Mouse (Mus musculus) forebrain, embryonic 13.5 days (tissue): ENCODE results near the gene Esp24. TPM values are rescaled to one million over a fixed set of nuclear protein-coding genes. Genes with fewer than 3 reads are reported as not detected.
"Not testable (repeated sequence)": the region's sequence is repeated elsewhere in the genome, so short reads cannot be mapped to it uniquely, and the experiment has no call there.

Experiments
- ATAC-seq: fragments of 200-750 bp; cut with Nextera tagmentation; 2 replicates; pipeline ENCODE4 v1.8.0; 2017
- H3K27ac ChIP-seq: fragments of 300-500 bp; sonication (generic); 2 replicates; pipeline ENCODE4 v1.5.1; 2015; ENCODE audit warnings: inconsistent platforms, mild to moderate bottlenecking, moderate library complexity
- H3K27me3 ChIP-seq: fragments of 300-500 bp; sonication (generic); 2 replicates; pipeline ENCODE4 v1.6.1; 2015; ENCODE audit warnings: mild to moderate bottlenecking, inconsistent platforms
- H3K36me3 ChIP-seq: fragments of 300-500 bp; sonication (generic); 2 replicates; pipeline ENCODE4 v1.6.1; 2015; ENCODE audit warnings: mild to moderate bottlenecking, inconsistent platforms; ENCODE audit not compliant: poor library complexity, severe bottlenecking
- H3K4me1 ChIP-seq: fragments of 300-500 bp; sonication (generic); 2 replicates; pipeline ENCODE4 v1.6.1; 2015; ENCODE audit warnings: inconsistent platforms
- H3K4me2 ChIP-seq: fragments of 300-500 bp; sonication (generic); 2 replicates; pipeline ENCODE4 v1.6.1; 2015; ENCODE audit warnings: inconsistent platforms, mild to moderate bottlenecking, moderate library complexity
- H3K4me3 ChIP-seq: fragments of 300-500 bp; sonication (generic); 2 replicates; pipeline ENCODE4 v1.5.1; 2015; ENCODE audit warnings: mild to moderate bottlenecking, inconsistent platforms
- H3K9ac ChIP-seq: fragments of 300-500 bp; sonication (generic); 2 replicates; pipeline ENCODE4 v1.6.1; 2015; ENCODE audit warnings: mild to moderate bottlenecking, inconsistent platforms
- H3K9me3 ChIP-seq: fragments of 300-500 bp; sonication (generic); replicated peaks from 2 replicates; pipeline ENCODE4 v1.6.1; 2016; ENCODE audit warnings: inconsistent platforms
- WGBS: fragments of 180-500 bp; shearing (Covaris S2); methylation state at CpG from one replicate; pipeline ENCODE4 v1.1.7; 2015; 5-methylcytosine and 5-hydroxymethylcytosine counted together
- polyA plus RNA-seq: library from polyadenylated mRNA; unstranded; fragments of >200 nt; fragmentation: Nextera tagmentation; extraction: Ambion mirVana; gene quantifications from 2 replicates; pipeline ENCODE4 v1.2.1, GENCODE M21; 2015

Gene Esp24
- not detected in 2 replicates for polyA plus RNA-seq

GRCm38 (mm10) chr17:39036395-39036794, at the start of gene Esp24:
Esp24 (plus strand) TSS chr17:39036695.
- H3K27ac ChIP-seq, H3K4me2 ChIP-seq, H3K4me3 ChIP-seq, H3K9me3 ChIP-seq, ATAC-seq, H3K4me1 ChIP-seq, H3K27me3 ChIP-seq, H3K36me3 ChIP-seq, H3K9ac ChIP-seq: not testable (repeated sequence)
- 89% methylated on average over 3 of the region's 3 CpGs for WGBS

- no peak overlapping the region for H3K4me3 ChIP-seq
- 88% methylated on average over 1 of the region's 1 CpGs for WGBS
- no peak for ATAC-seq
- H3K9ac ChIP-seq: no peak overlapping the region
- H3K36me3 ChIP-seq: no peaks in the 10 kb centered on the region
- no peaks in the 10 kb centered on the region for H3K27me3 ChIP-seq
- H3K27ac ChIP-seq: no peak overlapping the region
- H3K4me1 ChIP-seq: no peaks in the 10 kb centered on the region
- H3K4me2 ChIP-seq: no peak overlapping the region
- no peaks in the 10 kb centered on the region; the same call in 1 of the 2 replicates for H3K9me3 ChIP-seq
These were observed 26.6 kb upstream of the Esp24 start for GRCm38 (mm10) chr17:39009846-39010245.

GRCm38 (mm10) chr17:39010675-39011638, 25.5 kb upstream of the Esp24 start:
- WGBS: 36% methylated on average over 30 of the region's 30 CpGs
- Histone ChIP-seq H3K27ac (no peak overlapping the region), H3K9ac (no peak overlapping the region), H3K4me2 (peak overlapping the region; percentile 55), H3K36me3 (no peaks in the 10 kb centered on the region), H3K4me3 (peak overlapping the region; percentile 30), H3K4me1 (no peaks in the 10 kb centered on the region), H3K9me3 (no peaks in the 10 kb centered on the region; the same call in 1 of the 2 replicates), H3K27me3 (no peaks in the 10 kb centered on the region)
- ATAC-seq: peak; percentile 70

- Histone ChIP-seq H3K4me3 (no peak overlapping the region), H3K27me3 (no peaks in the 10 kb centered on the region), H3K36me3 (no peaks in the 10 kb centered on the region), H3K27ac (no peak overlapping the region), H3K9ac (no peak overlapping the region), H3K4me1 (no peaks in the 10 kb centered on the region), H3K4me2 (peak overlapping the region; percentile 10; the same call in 1 of the 2 replicates), H3K9me3 (no peaks in the 10 kb centered on the region; the same call in 1 of the 2 replicates)
- ATAC-seq: no peak
- 31% methylated on average over 14 of the region's 14 CpGs for WGBS
These were observed 19.3 kb upstream of the Esp24 start for GRCm38 (mm10) chr17:39017184-39017583.

DNA sequence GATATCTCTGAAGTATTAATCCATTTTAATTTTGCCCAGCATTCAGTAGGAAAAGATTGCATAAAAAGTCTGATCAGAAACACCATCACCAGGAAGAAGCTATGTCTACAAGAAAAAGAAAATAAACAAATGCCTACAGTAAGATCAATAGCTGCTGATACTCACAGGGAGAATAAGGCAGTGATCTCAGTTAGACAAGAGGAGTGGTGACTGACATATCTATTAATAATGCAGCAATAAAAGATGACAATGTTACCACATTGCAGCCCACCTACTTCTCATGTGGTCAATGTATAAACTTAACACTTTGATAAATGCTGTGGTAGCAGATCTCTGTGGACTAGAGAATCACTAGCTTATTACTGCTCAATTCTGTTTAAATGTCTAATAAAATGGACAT, 6.7 kb downstream of the Esp24 start, which contains the start of gene Gm21903:
Gene Gm21903, minus strand, starts transcription at position 101 of the 400 bp plus-strand sequence.
- H3K9me3 ChIP-seq: peaks cover 4% of the 10 kb centered on the region; the same call in 1 of the 2 replicates
- no peak for ATAC-seq
- no peaks in the 10 kb centered on the region for H3K27me3 ChIP-seq
- no peaks in the 10 kb centered on the region for H3K4me1 ChIP-seq
- H3K36me3 ChIP-seq: no peaks in the 10 kb centered on the region
- H3K4me2 ChIP-seq: no peak within 1 kb of the TSS
- H3K4me3 ChIP-seq: no peak within 1 kb of the TSS
- no peak within 1 kb of the TSS for H3K9ac ChIP-seq
- no peak within 1 kb of the TSS for H3K27ac ChIP-seq

- Histone ChIP-seq H3K36me3 (no peaks in the 10 kb centered on the region), H3K4me2 (no peak overlapping the region), H3K27me3 (no peaks in the 10 kb centered on the region), H3K27ac (no peak overlapping the region), H3K9me3 (peaks cover 17% of the 10 kb centered on the region), H3K9ac (no peak overlapping the region), H3K4me3 (no peak overlapping the region), H3K4me1 (no peaks in the 10 kb centered on the region)
- ATAC-seq: no peak
These were observed 27.1 kb downstream of the Esp24 start for GRCm38 (mm10) chr17:39063641-39064040.

DNA sequence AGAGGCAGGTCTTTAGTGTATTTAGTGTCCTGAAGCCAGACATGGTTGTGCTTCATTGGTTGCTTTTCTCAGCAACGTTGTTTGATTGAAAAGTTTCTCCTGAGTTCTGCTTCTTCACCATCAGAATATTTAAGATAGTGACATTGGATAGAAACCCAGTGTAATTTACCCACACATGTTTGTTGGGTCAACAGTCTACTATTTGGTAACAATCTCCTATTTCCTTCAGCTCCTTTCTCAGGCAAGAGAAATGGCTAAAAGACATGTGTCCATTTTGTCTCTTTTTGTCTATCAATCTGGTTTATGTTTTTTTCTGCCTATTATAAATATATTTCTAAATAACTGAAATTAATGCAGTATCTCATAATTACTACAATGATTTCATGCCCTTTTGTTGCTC, 40.4 kb downstream of the Esp24 start, which contains the start of gene Esp23:
Gene Esp23, minus strand, starts transcription at position 101 of the 400 bp plus-strand sequence.
- no peak within 1 kb of the TSS for H3K4me2 ChIP-seq
- 59% methylated on average over 1 of the region's 1 CpGs for WGBS
- H3K27ac ChIP-seq: no peak within 1 kb of the TSS
- no peak for ATAC-seq
- peaks cover 13% of the 10 kb centered on the region for H3K9me3 ChIP-seq
- H3K4me3 ChIP-seq: no peak within 1 kb of the TSS
- H3K4me1 ChIP-seq: no peaks in the 10 kb centered on the region
- H3K36me3 ChIP-seq: no peaks in the 10 kb centered on the region
- H3K27me3 ChIP-seq: no peaks in the 10 kb centered on the region
- H3K9ac ChIP-seq: no peak within 1 kb of the TSS

Other genes starting within 250 kb of the Esp24 start
- gene Gm21903, start 6.6 kb downstream of the Esp24 start, polyA plus RNA-seq: not detected in 2 replicates
- gene Esp23, start 40.3 kb downstream of the Esp24 start, polyA plus RNA-seq: not detected in 2 replicates
- not detected in 2 replicates for gene Esp22, start 58.6 kb downstream of the Esp24 start, polyA plus RNA-seq